Mouse (Mus musculus) gastrocnemius, adult 18-20 months (tissue): ENCODE results near the gene Fut1. TPM values are rescaled to one million over a fixed set of nuclear protein-coding genes. Genes with fewer than 3 reads are reported as not detected.

Experiments used
- DNase-seq: peaks from one replicate; pipeline ENCODE4 v3.0.0; 2021; ENCODE audit warnings: low spot score
- total RNA-seq, 2 experiments: library from RNA; stranded (reverse); gene quantifications; 2 replicates each; pipeline ENCODE4 v1.2.3; 2021

The Fut1 gene
- total RNA-seq, 2 experiments from 2014 or later, result not detected

GRCm38 (mm10) chr7:45598960-45599879 lies 17.9 kb upstream of the Fut1 start:
- DNase-seq, result no peak

- DNase-seq, result no peak
Observed at GRCm38 (mm10) chr7:45605704-45606289, 11.3 kb upstream of the Fut1 start.

GRCm38 (mm10) chr7:45609511-45609910 lies 7.6 kb upstream of the Fut1 start:
- DNase-seq, result no peak

- DNase-seq, result peak; percentile 39
Observed at GRCm38 (mm10) chr7:45616277-45616676, 812 bp upstream of the Fut1 start.

DNA sequence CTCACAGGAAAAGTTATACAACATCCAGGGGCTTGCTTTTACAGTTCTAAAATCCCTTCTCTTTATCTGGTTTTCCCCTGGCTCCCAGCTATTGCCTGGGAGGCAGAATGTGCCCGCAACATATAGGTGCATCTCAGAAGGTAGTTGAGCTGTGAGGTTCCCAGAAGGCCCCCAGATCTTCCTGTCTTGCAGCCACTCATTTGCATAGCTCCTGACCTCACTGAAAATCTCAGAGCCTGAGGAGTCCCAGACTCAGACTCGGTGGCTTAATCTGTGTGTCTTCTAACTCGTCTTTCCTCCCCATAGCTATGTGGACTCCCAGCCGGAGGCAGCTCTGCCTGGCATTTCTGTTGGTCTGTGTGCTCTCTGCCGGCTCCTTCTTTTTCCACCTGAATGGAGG lies 1.2 kb downstream of the Fut1 start:
- no peak for DNase-seq

DNA sequence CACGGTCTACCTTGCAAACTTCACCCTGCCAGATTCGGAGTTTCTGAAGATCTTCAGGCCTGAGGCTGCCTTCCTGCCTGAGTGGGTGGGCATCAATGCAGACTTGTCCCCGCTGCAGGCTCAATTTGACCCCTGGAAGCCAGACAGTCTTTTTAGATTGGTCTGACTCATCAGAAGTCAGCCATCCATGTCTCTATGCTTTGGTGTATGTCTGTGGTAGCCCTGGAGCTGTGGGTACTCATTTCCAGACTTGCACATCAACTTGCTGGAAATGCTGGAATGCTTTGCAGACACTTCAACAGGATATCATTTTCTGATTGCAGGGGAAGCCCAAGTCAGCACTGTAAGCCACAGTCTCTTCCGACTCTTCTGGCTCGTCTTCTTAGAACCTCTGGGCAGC lies 2.5 kb downstream of the Fut1 start:
- DNase-seq, result no peak

DNA sequence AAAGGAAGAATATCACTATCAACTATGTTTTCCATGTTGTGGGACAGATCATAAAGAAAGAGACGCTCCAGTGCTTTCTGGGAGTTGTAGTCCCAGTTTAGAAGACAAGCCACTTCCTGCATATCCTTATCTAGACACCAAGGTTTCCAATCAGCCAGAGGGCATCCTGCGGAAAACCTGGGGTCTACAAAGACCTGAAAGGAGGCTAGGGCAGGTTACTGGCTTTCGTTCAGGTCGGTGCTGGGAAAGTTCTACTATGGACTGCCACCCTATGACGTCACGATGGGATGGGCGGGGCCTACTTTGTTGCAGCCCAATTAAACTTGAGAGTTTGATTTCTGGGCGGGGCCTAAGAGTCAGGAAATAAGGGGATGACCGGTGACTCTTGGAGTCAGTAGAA lies 4.4 kb downstream of the Fut1 start, which contains the start of gene Izumo1:
TSS of gene Izumo1 (plus strand) at position 369 of the 400 bp plus-strand sequence.
- no peak for DNase-seq

DNA sequence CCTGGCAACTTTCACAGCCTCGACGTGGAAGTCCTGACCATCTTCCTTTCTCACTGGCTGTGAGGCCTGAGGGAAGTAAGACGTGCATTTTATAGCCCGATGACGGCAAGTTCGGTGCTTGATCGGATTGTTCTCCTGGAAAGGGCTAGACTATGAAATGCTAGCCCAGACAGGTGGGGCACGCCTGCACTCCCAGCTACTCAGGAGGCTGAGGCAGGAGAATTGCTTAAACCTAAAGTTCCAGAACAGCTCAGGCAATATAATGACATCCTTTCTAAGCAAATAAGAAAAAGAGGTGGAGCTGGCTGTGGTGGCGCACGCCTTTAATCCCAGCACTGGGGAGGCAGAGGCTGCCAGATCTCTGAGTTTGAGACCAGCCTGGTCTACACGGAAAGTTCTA lies 6.4 kb downstream of the Fut1 start:
- no peak for DNase-seq

- DNase-seq, result no peak
Observed at GRCm38 (mm10) chr7:45624718-45625117, 7.6 kb downstream of the Fut1 start.

DNA sequence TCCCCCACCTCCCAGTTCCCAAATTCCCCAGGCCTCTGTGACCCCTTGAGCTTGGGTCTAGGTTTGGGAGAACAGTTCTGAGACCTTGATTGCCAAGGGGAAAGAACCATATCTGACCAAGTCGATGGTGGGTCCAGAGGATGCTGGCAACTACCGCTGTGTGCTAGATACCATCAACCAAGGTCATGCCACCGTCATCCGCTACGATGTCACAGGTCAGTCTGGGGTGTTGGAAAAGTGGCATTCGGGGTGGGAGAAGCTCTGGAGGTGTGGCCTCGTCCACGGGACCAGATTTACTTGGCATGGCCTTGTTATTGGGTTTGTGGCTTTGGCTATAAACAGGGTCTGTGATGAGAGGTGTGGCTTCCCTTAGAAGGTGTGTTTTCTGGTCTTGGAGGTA lies 8.4 kb downstream of the Fut1 start:
- no peak for DNase-seq

GRCm38 (mm10) chr7:45626571-45627076 lies 9.5 kb downstream of the Fut1 start:
- DNase-seq, result no peak

DNA sequence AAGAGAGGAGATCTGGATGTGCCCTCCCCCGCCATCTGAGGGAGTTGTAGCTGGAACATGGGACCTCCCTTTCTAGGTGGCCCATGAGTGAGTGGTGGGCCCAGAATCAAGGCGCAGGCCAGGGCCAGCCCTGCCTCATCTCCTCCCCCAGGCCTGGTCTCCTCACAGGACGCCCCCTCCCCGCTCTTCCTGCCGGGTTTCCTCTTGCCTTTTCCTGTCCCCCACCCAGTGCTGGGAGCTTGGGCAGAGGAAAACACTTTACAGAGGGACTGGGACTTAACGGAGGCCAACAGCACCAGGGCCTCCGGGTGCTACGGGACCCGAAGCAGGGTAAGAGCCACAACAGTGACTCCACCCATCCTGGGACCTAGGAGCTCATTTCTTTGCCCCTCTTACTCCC lies 10.2 kb downstream of the Fut1 start, which contains the start of gene Rasip1:
TSS of gene Rasip1 (plus strand) at position 228 of the 400 bp plus-strand sequence.
- peak; percentile 27 for DNase-seq

- peak; percentile 85 for DNase-seq
Observed at GRCm38 (mm10) chr7:45628364-45629294, 11.5 kb downstream of the Fut1 start.

DNA sequence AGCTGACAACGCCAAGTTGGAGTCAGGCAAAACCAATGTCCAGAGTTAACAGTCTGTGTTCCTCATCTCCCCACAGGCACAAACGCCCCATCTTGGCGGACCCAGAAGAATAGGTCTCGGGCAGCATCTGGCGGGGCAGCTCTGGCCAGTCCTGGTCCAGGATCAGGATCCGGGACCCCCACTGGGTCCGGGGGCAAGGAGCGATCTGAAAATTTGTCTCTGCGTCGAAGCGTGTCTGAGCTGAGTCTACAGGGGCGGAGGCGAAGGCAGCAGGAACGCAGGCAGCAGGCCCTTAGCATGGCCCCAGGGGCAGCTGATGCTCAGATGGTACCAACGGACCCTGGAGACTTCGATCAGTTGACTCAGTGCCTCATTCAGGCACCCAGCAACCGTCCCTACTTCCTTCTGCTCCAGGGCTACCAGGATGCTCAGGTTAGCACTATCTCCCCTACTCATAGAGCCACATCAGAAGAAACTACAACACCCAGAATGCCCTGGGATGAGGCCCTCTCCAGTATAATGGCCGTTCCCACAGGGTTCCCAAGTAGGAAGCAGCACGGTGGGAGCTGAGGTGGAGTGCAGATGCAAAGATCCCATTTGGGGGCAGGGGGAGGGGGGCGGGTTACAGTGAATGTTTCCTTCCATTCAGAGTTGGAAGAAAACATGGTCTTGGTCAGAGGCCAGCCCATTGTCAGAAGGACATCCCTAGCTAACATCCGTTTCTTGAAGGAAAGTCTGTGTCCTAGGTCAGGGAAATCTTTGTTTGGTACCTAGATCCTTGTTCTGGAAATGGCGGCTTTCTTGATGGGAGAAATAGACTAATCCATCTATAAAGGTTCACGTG lies 13.2 kb downstream of the Fut1 start:
- no peak for DNase-seq

GRCm38 (mm10) chr7:45632499-45632898 lies 15.4 kb downstream of the Fut1 start:
- no peak for DNase-seq

- no peak for DNase-seq
Observed at GRCm38 (mm10) chr7:45634946-45635681, 18.0 kb downstream of the Fut1 start.

DNA sequence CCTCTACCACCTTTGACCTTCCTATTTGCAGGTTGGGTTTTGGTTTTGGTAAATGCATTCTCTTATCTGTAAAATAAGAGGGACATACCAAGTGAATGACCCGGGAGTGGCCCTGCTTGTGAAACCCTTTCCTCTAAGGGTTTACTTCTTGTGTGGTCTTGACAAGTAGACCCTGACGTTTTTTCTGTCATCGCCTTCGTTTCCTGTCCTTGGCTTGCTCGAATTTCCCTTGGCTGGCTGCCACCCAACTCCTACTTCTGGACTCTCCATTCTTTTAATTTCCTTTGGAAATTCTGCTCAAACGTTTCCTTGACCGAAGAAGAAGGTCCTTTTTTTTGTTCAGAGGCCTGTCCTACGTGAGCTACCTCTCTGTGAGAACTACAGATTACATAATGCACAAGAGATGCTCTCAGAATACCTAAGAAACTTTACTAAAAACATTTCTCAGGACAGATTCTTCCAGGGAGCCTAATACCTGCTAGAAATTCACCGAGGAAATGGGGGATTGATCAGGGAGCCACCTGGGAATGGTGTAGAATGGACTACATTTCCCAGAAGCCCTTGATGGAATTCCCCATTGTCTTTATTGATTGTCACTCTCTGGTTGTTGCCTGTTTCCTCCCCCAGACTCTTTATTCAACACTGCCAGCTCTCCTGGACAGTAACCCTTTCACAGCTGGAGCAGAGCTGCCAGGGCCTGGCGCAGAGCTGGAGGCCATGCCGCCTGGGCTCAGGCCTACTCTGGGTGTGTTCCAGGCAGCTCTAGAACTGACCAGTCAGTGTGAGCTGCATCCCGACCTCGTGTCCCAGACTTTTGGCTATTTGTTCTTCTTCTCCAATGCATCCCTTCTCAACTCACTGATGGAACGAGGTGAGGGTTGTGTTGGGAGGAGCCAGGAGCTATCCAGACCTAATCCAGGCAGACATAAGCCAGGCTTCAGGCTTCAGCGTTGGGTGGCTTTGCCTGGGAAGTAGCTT lies 18.9 kb downstream of the Fut1 start:
- no peak for DNase-seq

GRCm38 (mm10) chr7:45637710-45638109 lies 20.6 kb downstream of the Fut1 start:
- DNase-seq, result no peak
